Mouse (Mus musculus): ENCODE measurements around the gene Gsg1l.

- TF ChIP-seq CTCF (IDR thresholded peaks at IDR 0.05; ENCODE audit: low read depth, low read length) (no peak), POLR2A (IDR thresholded peaks at IDR 0.05; ENCODE audit: borderline replicate concordance, low read depth, low read length) (no peak)
Measured at GRCm38 (mm10) chr7:125966402-125967261, 115.6 kb downstream of the Gsg1l start.

All from bone marrow macrophage, adult 2 months (primary cell).